Mouse (Mus musculus) lung, adult 2 months (tissue): ENCODE measurements around the gene Dscam.

ENCODE experiments used
- CTCF ChIP-seq: fragments of 200-500 bp; IDR thresholded peaks from 2 replicates; pipeline ENCODE4 v1.5.1; 2011; ENCODE audit warnings: mild to moderate bottlenecking, low read length, control low read depth; ENCODE audit not compliant: insufficient read depth
- POLR2A ChIP-seq: fragments of 200-500 bp; IDR thresholded peaks from 2 replicates; pipeline ENCODE4 v1.6.1; 2011; ENCODE audit warnings: low read depth, mild to moderate bottlenecking, control low read depth, low read length, borderline replicate concordance; ENCODE audit errors: extremely low read depth

DNA sequence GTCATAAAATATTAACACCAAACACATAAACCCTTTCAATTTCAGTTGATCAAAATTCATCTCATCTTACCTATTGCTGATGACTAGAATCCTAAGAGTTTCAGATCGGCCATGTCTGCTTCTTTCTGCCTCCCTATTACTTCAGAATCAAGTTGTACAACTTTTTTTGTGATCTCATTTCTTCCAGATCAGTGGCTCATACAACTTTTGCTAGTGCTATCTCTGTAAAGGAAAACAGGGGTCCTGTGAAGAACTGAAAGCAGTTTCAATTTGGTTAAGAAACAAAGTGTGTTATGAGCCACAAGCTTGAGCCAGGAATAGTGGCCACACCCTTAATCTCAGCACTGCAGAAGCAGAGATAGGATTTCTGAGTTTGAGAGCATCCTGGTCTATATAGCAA is 23.6 kb upstream of the Dscam start:
- no peak for TF ChIP-seq POLR2A
- no peak for TF ChIP-seq CTCF
